Mouse (Mus musculus): Measurements from ENCODE around the gene Prcc. TPM values are rescaled to one million over a fixed set of nuclear protein-coding genes. Genes with fewer than 3 reads are reported as not detected.
"Not testable (repeated sequence)": the region's sequence is repeated elsewhere in the genome, so short reads cannot be mapped to it uniquely, and the experiment has no call there.

The Prcc gene
- polyA plus RNA-seq, 1 experiment from 2014 or later, result 4.5 TPM

- peaks cover 4% of the 10 kb centered on the region for H3K36me3 ChIP-seq (replicated peaks; ENCODE audit: insufficient read depth, low read length)
- no peaks in the 10 kb centered on the region for H3K27me3 ChIP-seq (ENCODE audit: insufficient read depth, low read length)
- no peak for TF ChIP-seq CTCF (IDR thresholded peaks at IDR 0.05; ENCODE audit: low read depth)
- no peak for TF ChIP-seq EP300 (IDR thresholded peaks at IDR 0.05; ENCODE audit: low read depth)
- peaks cover 45% of the 10 kb centered on the region for H3K4me1 ChIP-seq (ENCODE audit: insufficient read depth)
- peak overlapping the region; percentile 87 for H3K4me2 ChIP-seq (ENCODE audit: low read depth, low read length)
- 0% methylated on average over 1 of the region's 1 CpGs for WGBS (ENCODE audit: insufficient replicate concordance)
- H3K27ac ChIP-seq (ENCODE audit: low read depth), result peak overlapping the region; percentile 87
- no peaks in the 10 kb centered on the region for H3K9me3 ChIP-seq (ENCODE audit: low read length)
- H3K9ac ChIP-seq (replicated peaks), result peak overlapping the region; percentile 98
- peak overlapping the region; percentile 94 for H3K4me3 ChIP-seq (ENCODE audit: low read depth, low read length)
- DNase-seq (no peak), ATAC-seq (no peak)
Observed at GRCm38 (mm10) chr3:87907906-87908305, 22.5 kb upstream of the Prcc start.

DNA sequence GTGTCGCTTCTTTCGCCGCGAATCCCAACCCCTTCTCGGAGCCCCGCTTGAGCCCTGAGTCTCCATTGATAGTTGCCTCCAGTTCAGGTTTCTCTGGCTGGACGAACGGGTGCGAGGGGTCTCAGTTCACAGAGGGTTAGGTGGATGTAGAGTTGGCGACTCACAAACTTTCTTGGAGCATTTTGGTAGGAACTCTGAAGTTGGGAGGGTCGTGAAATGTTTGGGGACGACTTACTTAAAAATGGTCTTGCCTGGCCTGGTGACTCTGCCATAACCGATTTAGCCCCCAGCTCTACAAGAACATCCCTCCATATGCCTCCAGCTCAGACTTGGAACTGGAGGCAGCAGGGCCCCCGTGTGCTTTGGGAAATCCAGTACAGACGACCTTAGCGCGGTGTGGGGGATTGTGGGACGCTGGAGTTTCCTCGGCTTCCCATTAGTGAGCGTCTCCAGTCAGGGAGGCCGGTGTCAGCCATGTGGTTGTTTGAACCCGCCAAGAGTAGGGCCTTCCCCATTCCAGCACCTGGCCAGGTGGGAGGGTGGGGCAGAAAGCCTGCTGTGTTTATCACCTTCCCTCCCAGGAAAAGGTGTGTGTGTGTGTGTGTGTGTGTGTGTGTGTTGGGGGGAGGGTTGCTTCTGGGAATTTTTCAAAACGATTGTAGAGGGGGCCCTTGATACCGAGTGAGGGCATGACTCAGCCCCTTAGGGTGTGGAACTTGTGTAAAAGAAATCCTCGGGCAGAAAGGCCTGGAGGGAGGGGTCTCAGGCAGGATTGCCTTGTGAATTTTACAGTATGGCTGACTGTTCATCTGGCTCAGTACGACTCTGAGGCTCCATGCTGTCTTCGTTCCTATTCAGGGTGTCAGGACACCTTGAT lies 21.8 kb upstream of the Prcc start:
- TF ChIP-seq CTCF (IDR thresholded peaks at IDR 0.05; ENCODE audit: low read depth) (no peak), EP300 (IDR thresholded peaks at IDR 0.05; ENCODE audit: low read depth) (no peak)
- H3K36me3 ChIP-seq (replicated peaks; ENCODE audit: insufficient read depth, low read length), result no peaks in the 10 kb centered on the region; the same call in 1 of the 2 replicates
- H3K4me3 ChIP-seq (ENCODE audit: low read depth, low read length), result peak overlapping the region; percentile 94
- H3K4me2 ChIP-seq (ENCODE audit: low read depth, low read length), result peak overlapping the region; percentile 87
- peaks cover 45% of the 10 kb centered on the region for H3K4me1 ChIP-seq (ENCODE audit: insufficient read depth)
- peak overlapping the region; percentile 98 for H3K9ac ChIP-seq (replicated peaks)
- peak; percentile 58 for DNase-seq
- ATAC-seq, result no peak
- no peaks in the 10 kb centered on the region for H3K9me3 ChIP-seq (ENCODE audit: low read length)
- WGBS (ENCODE audit: insufficient replicate concordance), result under 1% methylated on average over 27 of the region's 27 CpGs
- H3K27ac ChIP-seq (ENCODE audit: low read depth), result peak overlapping the region; percentile 87
- no peaks in the 10 kb centered on the region for H3K27me3 ChIP-seq (ENCODE audit: insufficient read depth, low read length)

GRCm38 (mm10) chr3:87906601-87906980 lies 21.2 kb upstream of the Prcc start:
- no peaks in the 10 kb centered on the region for H3K9me3 ChIP-seq (ENCODE audit: low read length)
- H3K4me3 ChIP-seq (ENCODE audit: low read depth, low read length), result peak overlapping the region; percentile 94
- no peaks in the 10 kb centered on the region; the same call in 1 of the 2 replicates for H3K36me3 ChIP-seq (replicated peaks; ENCODE audit: insufficient read depth, low read length)
- H3K4me2 ChIP-seq (ENCODE audit: low read depth, low read length), result peak overlapping the region; percentile 87
- H3K9ac ChIP-seq (replicated peaks), result peak overlapping the region; percentile 98
- peak; percentile 68 for DNase-seq
- under 1% methylated on average over 33 of the region's 47 CpGs for WGBS (ENCODE audit: insufficient replicate concordance)
- H3K27me3 ChIP-seq (ENCODE audit: insufficient read depth, low read length), result no peaks in the 10 kb centered on the region
- peaks cover 45% of the 10 kb centered on the region for H3K4me1 ChIP-seq (ENCODE audit: insufficient read depth)
- H3K27ac ChIP-seq (ENCODE audit: low read depth), result peak overlapping the region; percentile 87
- TF ChIP-seq CTCF (IDR thresholded peaks at IDR 0.05; ENCODE audit: low read depth), result no peak
- TF ChIP-seq EP300 (IDR thresholded peaks at IDR 0.05; ENCODE audit: low read depth), result no peak
- ATAC-seq, result peak; percentile 11

GRCm38 (mm10) chr3:87905880-87906485 lies 20.6 kb upstream of the Prcc start, which contains the start of gene Hdgf:
Gene Hdgf, plus strand, starts transcription at chr3:87906321.
- peak; percentile 96 for DNase-seq
- Histone ChIP-seq H3K4me3 (ENCODE audit: low read depth, low read length) (peak within 1 kb of the TSS; percentile 94), H3K9me3 (ENCODE audit: low read length) (no peaks in the 10 kb centered on the region), H3K4me2 (ENCODE audit: low read depth, low read length) (peak within 1 kb of the TSS; percentile 87), H3K27ac (ENCODE audit: low read depth) (peak within 1 kb of the TSS; percentile 87), H3K9ac (replicated peaks) (peak within 1 kb of the TSS; percentile 98), H3K27me3 (ENCODE audit: insufficient read depth, low read length) (no peaks in the 10 kb centered on the region), H3K4me1 (ENCODE audit: insufficient read depth) (peaks cover 45% of the 10 kb centered on the region), H3K36me3 (replicated peaks; ENCODE audit: insufficient read depth, low read length) (no peaks in the 10 kb centered on the region; the same call in 1 of the 2 replicates)
- TF ChIP-seq EP300 (IDR thresholded peaks at IDR 0.05; ENCODE audit: low read depth), result no peak; the same call in 1 of the 2 replicates
- TF ChIP-seq CTCF (IDR thresholded peaks at IDR 0.05; ENCODE audit: low read depth), result peak; percentile 52
- WGBS (ENCODE audit: insufficient replicate concordance), result 1% methylated on average over 37 of the region's 57 CpGs
- ATAC-seq, result peak; percentile 87

GRCm38 (mm10) chr3:87903821-87904220 lies 18.4 kb upstream of the Prcc start:
- H3K4me1 ChIP-seq (ENCODE audit: insufficient read depth), result peaks cover 27% of the 10 kb centered on the region
- 70% methylated on average over 5 of the region's 5 CpGs for WGBS (ENCODE audit: insufficient replicate concordance)
- ATAC-seq (no peak), DNase-seq (no peak)
- TF ChIP-seq EP300 (IDR thresholded peaks at IDR 0.05; ENCODE audit: low read depth) (no peak), CTCF (IDR thresholded peaks at IDR 0.05; ENCODE audit: low read depth) (no peak)
- no peak overlapping the region for H3K4me2 ChIP-seq (ENCODE audit: low read depth, low read length)
- H3K36me3 ChIP-seq (replicated peaks; ENCODE audit: insufficient read depth, low read length), result no peaks in the 10 kb centered on the region
- H3K9me3 ChIP-seq (ENCODE audit: low read length), result no peaks in the 10 kb centered on the region
- no peak overlapping the region for H3K4me3 ChIP-seq (ENCODE audit: low read depth, low read length)
- peak overlapping the region; percentile 57; the same call in 1 of the 2 replicates for H3K27ac ChIP-seq (ENCODE audit: low read depth)
- no peak overlapping the region for H3K9ac ChIP-seq (replicated peaks)
- no peaks in the 10 kb centered on the region for H3K27me3 ChIP-seq (ENCODE audit: insufficient read depth, low read length)

GRCm38 (mm10) chr3:87901959-87902358 lies 16.6 kb upstream of the Prcc start:
- Histone ChIP-seq H3K27ac (ENCODE audit: low read depth) (peak overlapping the region; percentile 93), H3K4me2 (ENCODE audit: low read depth, low read length) (peak overlapping the region; percentile 63), H3K4me1 (ENCODE audit: insufficient read depth) (peaks cover 16% of the 10 kb centered on the region), H3K9ac (replicated peaks) (0 out of 2 replicates have a peak overlapping the region, but pooled peaks have one; percentile 50)
- not testable (repeated sequence) for ATAC-seq; H3K27me3 ChIP-seq (ENCODE audit: insufficient read depth, low read length); DNase-seq; H3K4me3 ChIP-seq (ENCODE audit: low read depth, low read length); H3K36me3 ChIP-seq (replicated peaks; ENCODE audit: insufficient read depth, low read length); H3K9me3 ChIP-seq (ENCODE audit: low read length)
- WGBS (ENCODE audit: insufficient replicate concordance), result 57% methylated on average over 5 of the region's 6 CpGs

Measured in liver, postnatal 0 days (tissue).